Mouse (Mus musculus) liver, embryonic 14.5 days (tissue): ENCODE results near the gene Tepp. TPM values are rescaled to one million over a fixed set of nuclear protein-coding genes. Genes with fewer than 3 reads are reported as not detected.

Experiments
- ATAC-seq: fragments of 200-750 bp; cut with Nextera tagmentation; 2 replicates; pipeline ENCODE4 v1.8.0; 2017; ENCODE audit warnings: moderate number of reproducible peaks, mild to moderate bottlenecking, moderate library complexity; ENCODE audit not compliant: insufficient read depth
- DNase-seq, 3 experiments: peaks; one replicate each; pipeline ENCODE4 v3.0.0-alpha.2; 2012 to 2013; ENCODE audit warnings: low read depth in 3 of 3, low spot score in 3 of 3
- H3K27ac ChIP-seq: fragments of 300-500 bp; sonication (generic); 2 replicates; pipeline ENCODE4 v1.5.1; 2014; ENCODE audit warnings: moderate library complexity, mild to moderate bottlenecking, control low read depth, inconsistent platforms
- H3K27me3 ChIP-seq: fragments of 300-500 bp; sonication (generic); 2 replicates; pipeline ENCODE4 v1.6.1; 2014; ENCODE audit warnings: mild to moderate bottlenecking, low read length, moderate library complexity; ENCODE audit not compliant: control insufficient read depth, insufficient read depth
- H3K36me3 ChIP-seq: fragments of 300-500 bp; sonication (generic); replicated peaks from 2 replicates; pipeline ENCODE4 v1.6.1; 2014; ENCODE audit warnings: low read depth; ENCODE audit not compliant: control insufficient read depth, insufficient read depth
- H3K4me1 ChIP-seq, 2 experiments: fragments of 200-500 bp in 1 of 2; fragments of 300-500 bp in 1 of 2; sonication (generic) in 1 of 2; replicated peaks; 2 replicates each; pipeline ENCODE4 v1.6.1; 2012 to 2014; ENCODE audit warnings: antibody characterized with exemption in 1 of 2, inconsistent platforms in 1 of 2, low read length in 1 of 2; ENCODE audit not compliant: control insufficient read depth in 2 of 2, insufficient read depth in 2 of 2
- H3K4me2 ChIP-seq: fragments of 300-500 bp; sonication (generic); 2 replicates; pipeline ENCODE4 v1.6.1; 2014; ENCODE audit warnings: low read depth, mild to moderate bottlenecking, control low read depth, moderate library complexity
- H3K4me3 ChIP-seq, 2 experiments: fragments of 200-500 bp in 1 of 2; fragments of 300-500 bp in 1 of 2; sonication (generic) in 1 of 2; 2 replicates each; pipeline ENCODE4 v1.5.1; 2012 to 2014; ENCODE audit warnings: low read depth in 2 of 2, low read length in 2 of 2, mild to moderate bottlenecking in 2 of 2, control low read depth in 1 of 2, inconsistent platforms in 1 of 2, moderate library complexity in 1 of 2; ENCODE audit not compliant: insufficient read depth in 1 of 2
- H3K9ac ChIP-seq: fragments of 300-500 bp; sonication (generic); replicated peaks from 2 replicates; pipeline ENCODE4 v1.6.1; 2014; ENCODE audit warnings: mild to moderate bottlenecking, control low read depth, moderate library complexity
- H3K9me3 ChIP-seq: fragments of 300-500 bp; sonication (generic); 2 replicates; pipeline ENCODE4 v1.6.1; 2016; ENCODE audit warnings: low read length, mixed read lengths; ENCODE audit not compliant: control insufficient read depth
- CTCF ChIP-seq: IDR thresholded peaks from 2 replicates; pipeline ENCODE4 v1.5.1; 2016; ENCODE audit warnings: antibody characterized with exemption, low read depth, control low read depth
- EP300 ChIP-seq: IDR thresholded peaks from 2 replicates; pipeline ENCODE4 v1.6.1; 2016; ENCODE audit warnings: antibody characterized with exemption, low read depth
- WGBS: fragments of 180-500 bp; shearing (Covaris S2); extraction: QIAGEN DNeasy Blood & Tissue Kit; methylation state at CpG from one replicate; pipeline ENCODE4 v1.1.7; 2014; ENCODE audit not compliant: insufficient replicate concordance; 5-methylcytosine and 5-hydroxymethylcytosine counted together
- polyA plus RNA-seq, 2 experiments: library from polyadenylated mRNA; depleted of rRNA in 1 of 2; stranded (reverse) in 1 of 2; unstranded in 1 of 2; fragments of >200 nt; fragmentation: Nextera tagmentation in 1 of 2; extraction: Ambion mirVana in 1 of 2; gene quantifications; 2 replicates each; pipeline versions ENCODE4 v1.2.1 to v1.2.3; 2012 to 2014

The Tepp gene
- polyA plus RNA-seq, 2 experiments: not detected

- 15% methylated on average over 7 of the region's 7 CpGs for WGBS
- Histone ChIP-seq H3K36me3 (no peaks in the 10 kb centered on the region), H3K4me3 (no peak overlapping the region), H3K27ac (no peak overlapping the region), H3K4me2 (no peak overlapping the region; the same call in 1 of the 2 replicates), H3K9ac (no peak overlapping the region), H3K9me3 (no peaks in the 10 kb centered on the region), H3K4me1 (peaks cover 8 to 28% of the 10 kb centered on the region in 2 experiments), H3K27me3 (no peaks in the 10 kb centered on the region; the same call in 1 of the 2 replicates)
- ATAC-seq: peak; percentile 84
- DNase-seq: no peak
- TF ChIP-seq EP300: peak; percentile 70
- no peak for TF ChIP-seq CTCF
These were observed 50.0 kb downstream of the Tepp start for GRCm38 (mm10) chr8:95360181-95361015.

DNA sequence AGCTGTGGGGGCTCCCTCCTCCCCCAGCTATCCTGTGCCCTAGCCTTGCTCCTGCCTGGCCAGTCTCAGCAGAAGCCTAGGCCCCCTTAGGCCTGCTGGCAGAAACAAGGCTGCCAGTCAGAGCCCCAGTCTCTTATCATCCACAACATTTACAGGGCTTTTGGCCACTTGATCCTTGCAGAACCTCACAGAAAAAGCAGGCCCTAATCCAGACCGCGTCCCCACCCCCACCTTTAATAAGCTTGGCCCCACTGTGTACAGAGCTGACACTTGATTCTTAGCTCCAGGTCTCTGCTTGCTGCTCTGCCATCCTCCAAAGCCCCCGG lies 50.6 kb downstream of the Tepp start:
- Histone ChIP-seq H3K4me2 (no peak overlapping the region; the same call in 1 of the 2 replicates), H3K36me3 (no peaks in the 10 kb centered on the region), H3K9me3 (no peaks in the 10 kb centered on the region), H3K4me3 (no peak overlapping the region), H3K4me1 (peaks cover 8 to 28% of the 10 kb centered on the region in 2 experiments), H3K27ac (no peak overlapping the region), H3K9ac (no peak overlapping the region), H3K27me3 (no peaks in the 10 kb centered on the region)
- TF ChIP-seq EP300: no peak
- WGBS: 37% methylated on average over 3 of the region's 3 CpGs
- ATAC-seq: peak; percentile 68
- DNase-seq: no peak

- DNase-seq: no peak
- no peaks in the 10 kb centered on the region for H3K27me3 ChIP-seq
- H3K9ac ChIP-seq: no peak overlapping the region
- no peak for ATAC-seq
- H3K36me3 ChIP-seq: no peaks in the 10 kb centered on the region
- H3K4me2 ChIP-seq: no peak overlapping the region
- WGBS: 50% methylated on average over 6 of the region's 6 CpGs
- no peak overlapping the region for H3K4me3 ChIP-seq
- H3K9me3 ChIP-seq: no peaks in the 10 kb centered on the region
- no peak overlapping the region for H3K27ac ChIP-seq
- H3K4me1 ChIP-seq: peaks cover 10 to 33% of the 10 kb centered on the region in 2 experiments
- TF ChIP-seq EP300: no peak
These were observed 51.9 kb downstream of the Tepp start for GRCm38 (mm10) chr8:95362272-95362671.

GRCm38 (mm10) chr8:95363849-95364248 lies 53.5 kb downstream of the Tepp start:
- DNase-seq (no peak), ATAC-seq (no peak)
- Histone ChIP-seq H3K9ac (no peak overlapping the region), H3K36me3 (no peaks in the 10 kb centered on the region), H3K4me1 (peaks cover 10 to 40% of the 10 kb centered on the region in 2 experiments), H3K27me3 (no peaks in the 10 kb centered on the region), H3K9me3 (no peaks in the 10 kb centered on the region), H3K4me2 (no peak overlapping the region), H3K4me3 (no peak overlapping the region), H3K27ac (no peak overlapping the region)
- TF ChIP-seq CTCF (no peak), EP300 (no peak)
- 78% methylated on average over 2 of the region's 2 CpGs for WGBS

GRCm38 (mm10) chr8:95369581-95370326 lies 59.4 kb downstream of the Tepp start:
- H3K9ac ChIP-seq: no peak overlapping the region

More at GRCm38 (mm10) chr8:95369581-95370326, 59.4 kb downstream of the Tepp start:
- Histone ChIP-seq H3K27ac (no peak overlapping the region), H3K36me3 (no peaks in the 10 kb centered on the region), H3K4me1 (peaks cover 2 to 16% of the 10 kb centered on the region in 2 experiments; a peak in 3 of 4 replicates), H3K27me3 (no peaks in the 10 kb centered on the region), H3K4me2 (peak overlapping the region; percentile 43), H3K4me3 (no peak overlapping the region), H3K9me3 (no peaks in the 10 kb centered on the region)
- WGBS: 41% methylated on average over 20 of the region's 20 CpGs
- TF ChIP-seq EP300: no peak
- TF ChIP-seq CTCF: no peak
- peak; percentile 41; the same call in 1 of the 2 replicates for ATAC-seq
- DNase-seq: no peak
